Mouse (Mus musculus) cortical plate, adult 2 months (tissue): ENCODE measurements at regions not wholly inside any gene's neighbourhood (a gene's known extent, or its start where the extent isn't known, plus 50 kb on each side); places are given as distances from the start of the nearest gene placed in this dataset.

Source experiments
- CTCF ChIP-seq: fragments of 200-500 bp; IDR thresholded peaks from 2 replicates; pipeline ENCODE4 v1.5.1; 2011; ENCODE audit warnings: mild to moderate bottlenecking, control low read depth, low read length; ENCODE audit not compliant: insufficient read depth; ENCODE audit errors: extremely low read depth
- POLR2A ChIP-seq: fragments of 200-500 bp; IDR thresholded peaks from 2 replicates; pipeline ENCODE4 v1.6.1; 2011; ENCODE audit warnings: mild to moderate bottlenecking, low read length, control low read depth; ENCODE audit not compliant: insufficient read depth; ENCODE audit errors: extremely low read depth

GRCm38 (mm10) chr8:126667086-126667720 is 73.4 kb upstream of the Irf2bp2 start:
- no peak for TF ChIP-seq CTCF
- TF ChIP-seq POLR2A: no peak
